Mouse (Mus musculus): ENCODE results near the gene Abcd3.

DNA sequence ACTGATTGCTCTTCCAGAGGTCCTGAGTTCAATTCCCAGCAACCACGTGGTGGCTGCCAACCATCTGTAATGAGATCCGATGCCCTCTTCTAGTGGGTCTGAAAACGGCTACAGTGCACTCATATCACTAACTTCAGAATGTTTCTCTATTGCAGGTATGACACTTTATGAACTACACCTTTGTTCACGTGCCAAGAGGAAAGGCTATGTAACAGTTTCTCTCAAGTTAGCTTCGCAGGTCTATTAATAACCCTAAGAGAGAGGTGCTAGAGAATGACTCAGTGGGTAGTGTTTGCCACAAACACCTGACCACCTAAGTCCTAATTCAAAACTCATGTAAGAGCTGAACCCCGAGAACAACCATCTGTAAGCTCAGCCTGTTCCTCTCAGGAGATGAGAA is 32.1 kb downstream of the Abcd3 start:
- no peak for TF ChIP-seq CTCF (IDR thresholded peaks at IDR 0.05; ENCODE audit: borderline replicate concordance, control insufficient read depth, extremely low read depth, insufficient read depth, low read length, poor library complexity)
- TF ChIP-seq POLR2A (IDR thresholded peaks at IDR 0.05; ENCODE audit: control insufficient read depth, extremely low read depth, insufficient read depth, low read length, poor library complexity), result no peak

Data from thymus, adult 2 months (tissue).